Mouse (Mus musculus) E14TG2a.4 (cell line): Measurements from ENCODE around the gene Mastl.

ENCODE experiments used
- CTCF ChIP-seq: conservative IDR thresholded peaks from 2 replicates; pipeline ENCODE4 v1.5.1; 2014; ENCODE audit warnings: low read length
- NANOG ChIP-seq: IDR thresholded peaks from 2 replicates; pipeline ENCODE4 v1.6.1; 2014; ENCODE audit warnings: borderline replicate concordance, low read length, mixed read lengths

GRCm38 (mm10) chr2:23194366-23194765 lies 38.5 kb upstream of the Mastl start:
- TF ChIP-seq CTCF (no peak), NANOG (no peak)
